Mouse (Mus musculus) intestine, embryonic 15.5 days (tissue): ENCODE results near the gene Bmpr1b. TPM values are rescaled to one million over a fixed set of nuclear protein-coding genes. Genes with fewer than 3 reads are reported as not detected.

Experiments used
- ATAC-seq: fragments of 200-750 bp; cut with Nextera tagmentation; 2 replicates; pipeline ENCODE4 v1.8.0; 2017; ENCODE audit warnings: moderate TSS enrichment, moderate library complexity
- H3K27ac ChIP-seq: fragments of 300-500 bp; sonication (generic); 2 replicates; pipeline ENCODE4 v1.5.1; 2015; ENCODE audit warnings: mild to moderate bottlenecking, inconsistent platforms
- H3K27me3 ChIP-seq: fragments of 300-500 bp; sonication (generic); replicated peaks from 2 replicates; pipeline ENCODE4 v1.6.1; 2015; ENCODE audit warnings: inconsistent platforms
- H3K36me3 ChIP-seq: fragments of 300-500 bp; sonication (generic); 2 replicates; pipeline ENCODE4 v1.6.1; 2015; ENCODE audit warnings: inconsistent platforms
- H3K4me1 ChIP-seq: fragments of 300-500 bp; sonication (generic); replicated peaks from 2 replicates; pipeline ENCODE4 v1.6.1; 2015; ENCODE audit warnings: inconsistent platforms
- H3K4me2 ChIP-seq: fragments of 300-500 bp; sonication (generic); replicated peaks from 2 replicates; pipeline ENCODE4 v1.6.1; 2015; ENCODE audit warnings: mild to moderate bottlenecking, inconsistent platforms
- H3K4me3 ChIP-seq: fragments of 300-500 bp; sonication (generic); replicated peaks from 2 replicates; pipeline ENCODE4 v1.5.1; 2015; ENCODE audit warnings: inconsistent platforms
- H3K9ac ChIP-seq: fragments of 300-500 bp; sonication (generic); 2 replicates; pipeline ENCODE4 v1.6.1; 2015; ENCODE audit warnings: inconsistent platforms
- H3K9me3 ChIP-seq: fragments of 300-500 bp; sonication (generic); 2 replicates; pipeline ENCODE4 v1.6.1; 2016; ENCODE audit warnings: inconsistent platforms
- WGBS: fragments of 180-500 bp; shearing (Covaris S2); methylation state at CpG from one replicate; pipeline ENCODE4 v1.1.7; 2015; 5-methylcytosine and 5-hydroxymethylcytosine counted together
- polyA plus RNA-seq: library from polyadenylated mRNA; unstranded; fragments of >200 nt; fragmentation: Nextera tagmentation; extraction: Ambion mirVana; gene quantifications from 2 replicates; pipeline ENCODE4 v1.2.1, GENCODE M21; 2015

The Bmpr1b gene
- polyA plus RNA-seq, 1 experiment from 2014 or later = 1.3 TPM

- Histone ChIP-seq H3K4me1 (peaks cover 10% of the 10 kb centered on the region; the same call in 1 of the 2 replicates), H3K27me3 (no peaks in the 10 kb centered on the region), H3K9ac (no peak overlapping the region), H3K9me3 (no peaks in the 10 kb centered on the region), H3K27ac (no peak overlapping the region), H3K36me3 (no peaks in the 10 kb centered on the region), H3K4me3 (no peak overlapping the region), H3K4me2 (no peak overlapping the region)
- ATAC-seq = peak; percentile 84
- 61% methylated on average over 2 of the region's 2 CpGs for WGBS
Observed at GRCm38 (mm10) chr3:142163896-142164295, 5.3 kb downstream of the Bmpr1b start.

- H3K4me3 ChIP-seq = no peak overlapping the region
- no peaks in the 10 kb centered on the region for H3K27me3 ChIP-seq
- ATAC-seq = no peak
- H3K4me2 ChIP-seq = no peak overlapping the region
- no peak overlapping the region for H3K9ac ChIP-seq
- H3K4me1 ChIP-seq = peaks cover 10% of the 10 kb centered on the region; the same call in 1 of the 2 replicates
- no peaks in the 10 kb centered on the region for H3K9me3 ChIP-seq
- H3K27ac ChIP-seq = no peak overlapping the region
- no peaks in the 10 kb centered on the region for H3K36me3 ChIP-seq
- WGBS = 84% methylated on average over 3 of the region's 3 CpGs
Observed at GRCm38 (mm10) chr3:142161405-142161804, 7.8 kb downstream of the Bmpr1b start.

- Histone ChIP-seq H3K27me3 (no peaks in the 10 kb centered on the region), H3K4me2 (no peak overlapping the region), H3K9me3 (no peaks in the 10 kb centered on the region), H3K4me3 (no peak overlapping the region), H3K4me1 (no peaks in the 10 kb centered on the region), H3K9ac (no peak overlapping the region), H3K36me3 (no peaks in the 10 kb centered on the region), H3K27ac (no peak overlapping the region)
- WGBS = 84% methylated on average over 5 of the region's 5 CpGs
- no peak for ATAC-seq
Observed at GRCm38 (mm10) chr3:142151980-142152379, 17.2 kb downstream of the Bmpr1b start.

- H3K4me1 ChIP-seq = no peaks in the 10 kb centered on the region
- H3K27me3 ChIP-seq = no peaks in the 10 kb centered on the region
- no peak for ATAC-seq
- H3K9ac ChIP-seq = no peak overlapping the region
- WGBS = 74% methylated on average over 5 of the region's 5 CpGs
- no peaks in the 10 kb centered on the region for H3K9me3 ChIP-seq
- no peak overlapping the region for H3K4me3 ChIP-seq
- no peak overlapping the region for H3K4me2 ChIP-seq
- H3K27ac ChIP-seq = no peak overlapping the region
- no peaks in the 10 kb centered on the region for H3K36me3 ChIP-seq
Observed at GRCm38 (mm10) chr3:142138796-142139195, 30.4 kb downstream of the Bmpr1b start.

GRCm38 (mm10) chr3:142126379-142126778 lies 42.8 kb downstream of the Bmpr1b start:
- Histone ChIP-seq H3K9ac (no peak overlapping the region), H3K4me2 (no peak overlapping the region), H3K4me1 (no peaks in the 10 kb centered on the region), H3K9me3 (no peaks in the 10 kb centered on the region), H3K27ac (no peak overlapping the region), H3K36me3 (no peaks in the 10 kb centered on the region), H3K4me3 (no peak overlapping the region), H3K27me3 (no peaks in the 10 kb centered on the region)
- 39% methylated on average over 1 of the region's 1 CpGs for WGBS
- peak; percentile 81 for ATAC-seq

- H3K27ac ChIP-seq = no peak overlapping the region
- no peak overlapping the region for H3K4me3 ChIP-seq
- H3K4me1 ChIP-seq = no peaks in the 10 kb centered on the region
- no peak overlapping the region for H3K9ac ChIP-seq
- ATAC-seq = peak; percentile 41
- H3K4me2 ChIP-seq = no peak overlapping the region
- no peaks in the 10 kb centered on the region for H3K27me3 ChIP-seq
- no peaks in the 10 kb centered on the region for H3K9me3 ChIP-seq
- H3K36me3 ChIP-seq = no peaks in the 10 kb centered on the region
- WGBS = 43% methylated on average over 2 of the region's 2 CpGs
Observed at GRCm38 (mm10) chr3:142125556-142125955, 43.7 kb downstream of the Bmpr1b start.

- H3K36me3 ChIP-seq = no peaks in the 10 kb centered on the region
- no peak for ATAC-seq
- no peaks in the 10 kb centered on the region for H3K27me3 ChIP-seq
- no peaks in the 10 kb centered on the region for H3K9me3 ChIP-seq
- no peaks in the 10 kb centered on the region for H3K4me1 ChIP-seq
- no peak overlapping the region for H3K9ac ChIP-seq
- no peak overlapping the region for H3K4me2 ChIP-seq
- no peak overlapping the region for H3K4me3 ChIP-seq
- no peak overlapping the region for H3K27ac ChIP-seq
- WGBS = 58% methylated on average over 6 of the region's 6 CpGs
Observed at GRCm38 (mm10) chr3:142124255-142124654, 45.0 kb downstream of the Bmpr1b start.

- no peaks in the 10 kb centered on the region for H3K9me3 ChIP-seq
- no peaks in the 10 kb centered on the region for H3K27me3 ChIP-seq
- H3K9ac ChIP-seq = no peak overlapping the region
- H3K36me3 ChIP-seq = no peaks in the 10 kb centered on the region
- no peak overlapping the region for H3K27ac ChIP-seq
- no peaks in the 10 kb centered on the region for H3K4me1 ChIP-seq
- no peak overlapping the region for H3K4me2 ChIP-seq
- WGBS = 89% methylated on average over 5 of the region's 5 CpGs
- no peak overlapping the region for H3K4me3 ChIP-seq
- no peak for ATAC-seq
Observed at GRCm38 (mm10) chr3:142122376-142122775, 46.8 kb downstream of the Bmpr1b start.

GRCm38 (mm10) chr3:142120795-142121194 lies 48.4 kb downstream of the Bmpr1b start:
- WGBS = 74% methylated on average over 3 of the region's 3 CpGs
- Histone ChIP-seq H3K9ac (no peak overlapping the region), H3K4me1 (no peaks in the 10 kb centered on the region), H3K4me2 (no peak overlapping the region), H3K27ac (no peak overlapping the region), H3K36me3 (no peaks in the 10 kb centered on the region), H3K9me3 (no peaks in the 10 kb centered on the region), H3K27me3 (no peaks in the 10 kb centered on the region), H3K4me3 (no peak overlapping the region)
- ATAC-seq = no peak

- Histone ChIP-seq H3K27me3 (no peaks in the 10 kb centered on the region), H3K4me1 (no peaks in the 10 kb centered on the region), H3K27ac (no peak overlapping the region), H3K4me2 (no peak overlapping the region), H3K36me3 (no peaks in the 10 kb centered on the region), H3K4me3 (no peak overlapping the region), H3K9ac (no peak overlapping the region), H3K9me3 (no peaks in the 10 kb centered on the region)
- WGBS = 69% methylated on average over 6 of the region's 6 CpGs
- ATAC-seq = no peak
Observed at GRCm38 (mm10) chr3:142114762-142115316, 54.4 kb downstream of the Bmpr1b start.

- H3K27ac ChIP-seq = no peak overlapping the region
- no peaks in the 10 kb centered on the region for H3K4me1 ChIP-seq
- ATAC-seq = no peak
- H3K36me3 ChIP-seq = no peaks in the 10 kb centered on the region
- H3K9me3 ChIP-seq = no peaks in the 10 kb centered on the region
- 73% methylated on average over 3 of the region's 3 CpGs for WGBS
- no peak overlapping the region for H3K9ac ChIP-seq
- no peaks in the 10 kb centered on the region for H3K27me3 ChIP-seq
- H3K4me2 ChIP-seq = no peak overlapping the region
- no peak overlapping the region for H3K4me3 ChIP-seq
Observed at GRCm38 (mm10) chr3:142114190-142114589, 55.0 kb downstream of the Bmpr1b start.

- 88% methylated on average over 4 of the region's 4 CpGs for WGBS
- no peak overlapping the region for H3K9ac ChIP-seq
Observed at GRCm38 (mm10) chr3:142113208-142113607, 56.0 kb downstream of the Bmpr1b start.

GRCm38 (mm10) chr3:142106227-142106626 lies 63.0 kb downstream of the Bmpr1b start:
- Histone ChIP-seq H3K4me3 (no peak overlapping the region), H3K9ac (no peak overlapping the region)

More at GRCm38 (mm10) chr3:142113208-142113607, 56.0 kb downstream of the Bmpr1b start:
- Histone ChIP-seq H3K4me3 (no peak overlapping the region), H3K4me2 (no peak overlapping the region), H3K27me3 (no peaks in the 10 kb centered on the region), H3K27ac (no peak overlapping the region), H3K4me1 (no peaks in the 10 kb centered on the region), H3K36me3 (no peaks in the 10 kb centered on the region), H3K9me3 (no peaks in the 10 kb centered on the region)
- ATAC-seq = no peak

More at GRCm38 (mm10) chr3:142106227-142106626, 63.0 kb downstream of the Bmpr1b start:
- H3K36me3 ChIP-seq = no peaks in the 10 kb centered on the region
- H3K4me1 ChIP-seq = no peaks in the 10 kb centered on the region
- H3K9me3 ChIP-seq = no peaks in the 10 kb centered on the region
- no peaks in the 10 kb centered on the region for H3K27me3 ChIP-seq
- no peak overlapping the region for H3K4me2 ChIP-seq
- 91% methylated on average over 6 of the region's 6 CpGs for WGBS
- ATAC-seq = no peak
- no peak overlapping the region for H3K27ac ChIP-seq
